Comparison of ENCODE assay signal across 7 mouse cellular contexts in the genomic region with DNA sequence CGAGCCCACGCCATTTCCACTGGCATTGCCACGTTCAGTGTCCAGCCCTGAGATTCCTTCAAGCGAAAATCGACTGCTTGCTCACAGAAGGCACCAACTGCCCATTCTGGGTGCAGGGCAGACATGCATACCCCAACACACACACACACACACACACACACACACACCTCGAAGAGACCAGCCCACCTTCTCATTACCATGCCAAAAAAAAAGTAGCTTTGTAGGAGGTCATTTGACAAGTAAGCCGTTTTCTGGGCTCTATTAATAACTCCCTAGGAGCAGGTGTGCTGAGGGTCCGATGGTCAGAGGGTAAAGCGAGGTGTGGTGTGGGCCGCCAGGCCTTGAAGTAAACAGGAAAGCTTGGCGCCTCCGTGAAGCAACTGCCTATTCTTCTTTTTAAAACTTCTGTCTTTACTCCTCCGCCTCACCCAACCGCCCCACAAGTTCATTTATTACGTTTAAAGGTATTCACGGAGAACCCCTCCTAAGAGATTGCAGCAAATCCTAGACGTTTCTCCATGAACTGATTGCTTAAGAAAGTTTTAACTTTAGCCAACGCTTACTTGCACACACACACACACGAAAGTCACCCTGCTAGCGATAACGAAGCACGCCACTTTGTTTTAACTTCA. TPM values are rescaled to one million over a fixed set of nuclear protein-coding genes. Genes with fewer than 3 reads are reported as not detected.
A peak's percentile ranks its signal among the peaks of the same experiment; 100 is the strongest.
DNase-seq lines count a peak whose midpoint lies in the region; ATAC-seq lines count a peak whose summit lies in the region.

No protein-coding gene starts in this region.

- 7% methylated on average over 22 of the region's 22 CpGs for WGBS in heart, embryonic 15.5 days
- WGBS in liver, embryonic 12.5 days (ENCODE audit: insufficient replicate concordance), result 9% methylated on average over 22 of the region's 22 CpGs
- WGBS in neural tube, embryonic 15.5 days, result 12% methylated on average over 22 of the region's 22 CpGs

- H3K27me3 ChIP-seq in heart, embryonic 15.5 days, result no peaks in the 10 kb centered on the region
- H3K27me3 ChIP-seq in liver, embryonic 12.5 days (replicated peaks), result no peaks in the 10 kb centered on the region
- 0 out of 2 replicates have a peak, but pooled peaks cover 8% of the 10 kb centered on the region for H3K27me3 ChIP-seq in neural tube, embryonic 15.5 days (replicated peaks)

- H3K4me2 ChIP-seq in heart, embryonic 15.5 days, result peak overlapping the region; percentile 64
- peak overlapping the region; percentile 97 for H3K4me2 ChIP-seq in liver, embryonic 12.5 days
- H3K4me2 ChIP-seq in neural tube, embryonic 15.5 days, result peak overlapping the region; percentile 94

- H3K27ac ChIP-seq in heart, embryonic 15.5 days, result peak overlapping the region; percentile 94
- H3K27ac ChIP-seq in liver, embryonic 12.5 days, result peak overlapping the region; percentile 38
- peak overlapping the region; percentile 61 for H3K27ac ChIP-seq in neural tube, embryonic 15.5 days (replicated peaks)

- H3K9me3 ChIP-seq in heart, embryonic 15.5 days (replicated peaks), result no peaks in the 10 kb centered on the region
- no peaks in the 10 kb centered on the region for H3K9me3 ChIP-seq in liver, embryonic 12.5 days (replicated peaks)
- no peaks in the 10 kb centered on the region for H3K9me3 ChIP-seq in neural tube, embryonic 15.5 days (replicated peaks)

- ATAC-seq in heart, embryonic 15.5 days (replicated peaks; ENCODE audit: insufficient number of reproducible peaks, insufficient read depth, low FRiP score, low read depth), result no peak
- no peak for ATAC-seq in liver, embryonic 12.5 days
- no peak for ATAC-seq in neural tube, embryonic 15.5 days (ENCODE audit: low FRiP score)

- DNase-seq in A20 (ENCODE audit: low read depth, low spot score), result peak; percentile 84
- DNase-seq in Muller cell, postnatal 12 days (ENCODE audit: inconsistent ontology term), result peak; percentile 40
- no peak for DNase-seq in thymus, postnatal 4 days
- no peak for DNase-seq in adrenal gland, adult 2 months

- peaks cover 46% of the 10 kb centered on the region for H3K4me1 ChIP-seq in heart, embryonic 15.5 days (replicated peaks)
- H3K4me1 ChIP-seq in liver, embryonic 12.5 days, result peaks cover 60% of the 10 kb centered on the region
- peaks cover 20% of the 10 kb centered on the region for H3K4me1 ChIP-seq in neural tube, embryonic 15.5 days

- H3K4me3 ChIP-seq in heart, embryonic 15.5 days, result peak overlapping the region; percentile 79
- peak overlapping the region; percentile 68 for H3K4me3 ChIP-seq in liver, embryonic 12.5 days
- peak overlapping the region; percentile 48 for H3K4me3 ChIP-seq in neural tube, embryonic 15.5 days (replicated peaks)

- H3K36me3 ChIP-seq in heart, embryonic 15.5 days, result peaks cover 14% of the 10 kb centered on the region; the same call in 1 of the 2 replicates
- peaks cover 29% of the 10 kb centered on the region for H3K36me3 ChIP-seq in liver, embryonic 12.5 days
- H3K36me3 ChIP-seq in neural tube, embryonic 15.5 days, result no peaks in the 10 kb centered on the region

- peak overlapping the region; percentile 73 for H3K9ac ChIP-seq in heart, embryonic 15.5 days
- H3K9ac ChIP-seq in liver, embryonic 12.5 days, result peak overlapping the region; percentile 75
- H3K9ac ChIP-seq in neural tube, embryonic 15.5 days (replicated peaks), result 0 out of 2 replicates have a peak overlapping the region, but pooled peaks have one; percentile 34

RNA-seq across cellular contexts. Expression of a gene that starts 1.3 kb away (rescaled TPM):
- polyA plus RNA-seq in heart, embryonic 15.5 days (2015; fragmentation: Nextera tagmentation; extraction: Ambion mirVana), result 75.5 and 85.4 TPM in 2 replicates
- 10.0 and 10.5 TPM in 2 replicates for polyA plus RNA-seq in liver, embryonic 12.5 days (2016; fragmentation: Nextera tagmentation; extraction: Ambion mirVana)
- polyA plus RNA-seq in neural tube, embryonic 15.5 days (2015; fragmentation: Nextera tagmentation; extraction: Ambion mirVana), result 30.5 TPM in 2 replicates
- total RNA-seq in adrenal gland, adult 2 months (2021), result 10 to 100 TPM; 18.9 to 21.8 TPM
- polyA plus RNA-seq in adrenal gland, adult 2 months (2012; rRNA removed), result 25.0 and 26.8 TPM in 2 replicates

Comparison
In these comparisons a context has a peak if more than half of its experiments do, and no peak if none do; other contexts are left out.
1. DNase-seq: peak in A20 (single experiment) and Muller cell, postnatal 12 days (single experiment); none in thymus, postnatal 4 days (single experiment) and adrenal gland, adult 2 months (single experiment).
2. H3K27ac ChIP-seq: peak in every context shown above with its lines; median percentile 94 in heart, embryonic 15.5 days; 61 in neural tube, embryonic 15.5 days; 38 in liver, embryonic 12.5 days.
3. Peak in every context shown above with its lines, with median percentiles within 50 percentile points of each other: H3K4me2 ChIP-seq, H3K4me3 ChIP-seq and H3K9ac ChIP-seq.